Mouse (Mus musculus) spleen, adult 2 months (tissue): Measurements from ENCODE around the gene Olfr155. TPM values are rescaled to one million over a fixed set of nuclear protein-coding genes. Genes with fewer than 3 reads are reported as not detected.
A peak's percentile ranks its signal among the peaks of the same experiment; 100 is the strongest.

ENCODE experiments used
- DNase-seq, 2 experiments: peaks; one replicate each; pipeline versions ENCODE4 v3.0.0 to v3.0.0-alpha.2; 2012 to 2021; ENCODE audit warnings: low spot score in 2 of 2, low read depth in 1 of 2
- H3K27ac ChIP-seq: fragments of 200-500 bp; 2 replicates; pipeline ENCODE4 v1.5.1; 2012; ENCODE audit warnings: low read length, inconsistent platforms; ENCODE audit not compliant: insufficient read depth
- H3K27me3 ChIP-seq: fragments of 200-500 bp; 2 replicates; pipeline ENCODE4 v1.6.1; 2012; ENCODE audit warnings: mild to moderate bottlenecking, moderate library complexity, low read length, inconsistent platforms; ENCODE audit not compliant: control insufficient read depth, insufficient read depth
- H3K36me3 ChIP-seq: fragments of 200-500 bp; 2 replicates; pipeline ENCODE4 v1.6.1; 2012; ENCODE audit warnings: mild to moderate bottlenecking, low read length, inconsistent platforms; ENCODE audit not compliant: control insufficient read depth, insufficient read depth
- H3K4me1 ChIP-seq: fragments of 200-500 bp; 2 replicates; pipeline ENCODE4 v1.6.1; 2011; ENCODE audit warnings: inconsistent platforms; ENCODE audit not compliant: control insufficient read depth, insufficient read depth, insufficient read length
- H3K4me3 ChIP-seq: fragments of 200-500 bp; 2 replicates; pipeline ENCODE4 v1.5.1; 2011; ENCODE audit warnings: mild to moderate bottlenecking, inconsistent platforms; ENCODE audit not compliant: insufficient read depth, insufficient read length; ENCODE audit errors: extremely low read depth
- CTCF ChIP-seq: fragments of 200-500 bp; IDR thresholded peaks from 2 replicates; pipeline ENCODE4 v1.5.1; 2011; ENCODE audit warnings: mild to moderate bottlenecking, inconsistent platforms; ENCODE audit not compliant: insufficient read depth, insufficient read length, insufficient replicate concordance; ENCODE audit errors: extremely low read depth
- POLR2A ChIP-seq: fragments of 200-500 bp; IDR thresholded peaks from 2 replicates; pipeline ENCODE4 v1.6.1; 2011; ENCODE audit warnings: low read depth, low read length, inconsistent platforms
- WGBS: fragments of 180-500 bp; shearing (Covaris S2); methylation state at CpG from one replicate; pipeline ENCODE4 v1.1.7; 2018; 5-methylcytosine and 5-hydroxymethylcytosine counted together
- polyA plus RNA-seq: library from polyadenylated mRNA; depleted of rRNA; stranded (reverse); fragments of >200 nt; gene quantifications from 2 replicates; pipeline ENCODE4 v1.2.3, GENCODE M21; 2012

Gene Olfr155
- polyA plus RNA-seq, 1 experiment = not detected

GRCm38 (mm10) chr4:43874501-43874900 is 23.1 kb downstream of the Olfr155 start:
- Histone ChIP-seq H3K4me1 (0 out of 2 replicates have a peak, but pooled peaks cover 2% of the 10 kb centered on the region), H3K27me3 (peaks cover 4% of the 10 kb centered on the region), H3K36me3 (no peaks in the 10 kb centered on the region), H3K27ac (no peak overlapping the region), H3K4me3 (no peak overlapping the region)
- TF ChIP-seq POLR2A (no peak), CTCF (no peak)
- DNase-seq = no peak
- 55% methylated on average over 7 of the region's 7 CpGs for WGBS

DNA sequence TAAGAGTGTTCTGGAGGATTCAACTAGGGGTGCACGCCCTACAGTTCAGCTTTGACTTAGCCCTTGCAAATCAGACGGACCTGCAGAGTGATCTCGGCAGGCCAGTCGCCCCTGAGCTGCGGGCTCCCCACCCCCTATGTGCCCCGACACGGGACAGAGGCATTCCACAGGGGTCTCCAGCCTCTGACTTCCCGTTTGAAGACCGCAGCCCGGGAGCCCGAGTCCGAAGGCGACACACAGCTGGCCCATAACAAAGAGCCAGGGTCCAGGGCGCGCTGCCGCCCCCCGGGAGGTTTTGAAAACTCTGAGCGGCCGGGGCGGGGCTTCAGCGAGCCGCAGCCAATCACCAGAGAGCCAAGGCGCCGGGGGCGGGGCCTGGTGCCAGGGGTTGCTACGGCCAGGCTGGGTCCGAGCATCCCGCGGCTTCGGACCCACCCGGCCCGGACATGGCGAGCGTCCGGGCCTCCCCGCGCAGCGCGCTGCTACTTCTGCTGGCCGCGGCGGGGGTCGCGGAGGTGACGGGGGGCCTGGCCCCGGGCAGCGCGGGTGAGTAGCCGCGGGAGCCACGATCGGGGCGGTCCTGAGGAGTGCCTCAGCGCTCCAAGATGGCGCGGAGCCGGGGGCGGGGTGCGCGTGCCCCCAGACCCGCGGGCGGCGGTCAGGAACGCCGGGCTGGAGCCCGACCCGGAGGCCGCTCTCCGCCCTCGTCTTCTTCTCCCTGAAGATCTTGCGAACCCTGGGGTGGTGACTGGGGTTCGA is 24.0 kb downstream of the Olfr155 start, which contains the start of gene Reck:
Reck (plus strand) TSS at position 371 of the 759 bp plus-strand sequence.
- Histone ChIP-seq H3K4me3 (peak within 1 kb of the TSS; percentile 71), H3K27ac (no peak within 1 kb of the TSS), H3K36me3 (no peaks in the 10 kb centered on the region), H3K27me3 (peaks cover 4% of the 10 kb centered on the region), H3K4me1 (0 out of 2 replicates have a peak, but pooled peaks cover 2% of the 10 kb centered on the region)
- DNase-seq = peak in 1 of 2 experiments; percentile 56
- no peak for TF ChIP-seq POLR2A
- TF ChIP-seq CTCF = no peak
- 1% methylated on average over 61 of the region's 73 CpGs for WGBS

GRCm38 (mm10) chr4:43875919-43876411 is 24.6 kb downstream of the Olfr155 start:
- no peak for DNase-seq
- TF ChIP-seq CTCF (no peak), POLR2A (no peak)
- Histone ChIP-seq H3K27me3 (peaks cover 4% of the 10 kb centered on the region), H3K27ac (no peak overlapping the region), H3K36me3 (no peaks in the 10 kb centered on the region), H3K4me3 (peak overlapping the region; percentile 71), H3K4me1 (0 out of 2 replicates have a peak, but pooled peaks cover 2% of the 10 kb centered on the region)
- WGBS = 3% methylated on average over 20 of the region's 20 CpGs

- H3K27me3 ChIP-seq = peaks cover 4% of the 10 kb centered on the region
- H3K36me3 ChIP-seq = no peaks in the 10 kb centered on the region
- WGBS = 96% methylated on average over 1 of the region's 1 CpGs
- DNase-seq = no peak
- TF ChIP-seq POLR2A = no peak
- TF ChIP-seq CTCF = no peak
- no peak overlapping the region for H3K4me3 ChIP-seq
- 0 out of 2 replicates have a peak, but pooled peaks cover 2% of the 10 kb centered on the region for H3K4me1 ChIP-seq
- H3K27ac ChIP-seq = no peak overlapping the region
Observed at GRCm38 (mm10) chr4:43877230-43877629, 25.9 kb downstream of the Olfr155 start.

GRCm38 (mm10) chr4:43878121-43878776 is 26.9 kb downstream of the Olfr155 start:
- 78% methylated on average over 5 of the region's 5 CpGs for WGBS
- no peak for DNase-seq
- no peak overlapping the region for H3K4me3 ChIP-seq
- H3K27ac ChIP-seq = peak overlapping the region; percentile 35; the same call in 1 of the 2 replicates
- no peak for TF ChIP-seq CTCF
- no peak for TF ChIP-seq POLR2A
- no peaks in the 10 kb centered on the region for H3K36me3 ChIP-seq
- peaks cover 4% of the 10 kb centered on the region for H3K27me3 ChIP-seq
- 0 out of 2 replicates have a peak, but pooled peaks cover 2% of the 10 kb centered on the region for H3K4me1 ChIP-seq

- TF ChIP-seq CTCF (no peak), POLR2A (no peak)
- DNase-seq = no peak
- peaks cover 4% of the 10 kb centered on the region for H3K27me3 ChIP-seq
- H3K27ac ChIP-seq = no peak overlapping the region
- 0 out of 2 replicates have a peak, but pooled peaks cover 2% of the 10 kb centered on the region for H3K4me1 ChIP-seq
- no peak overlapping the region for H3K4me3 ChIP-seq
- H3K36me3 ChIP-seq = no peaks in the 10 kb centered on the region
- 90% methylated on average over 6 of the region's 6 CpGs for WGBS
Observed at GRCm38 (mm10) chr4:43879566-43879965, 28.2 kb downstream of the Olfr155 start.
